Mouse (Mus musculus) hindbrain, embryonic 10.5 days (tissue): ENCODE results near the gene Arhgef25. TPM values are rescaled to one million over a fixed set of nuclear protein-coding genes. Genes with fewer than 3 reads are reported as not detected.

Experiments used
- DNase-seq: peaks from one replicate; pipeline ENCODE4 v3.0.0-alpha.2; 2017; ENCODE audit warnings: low spot score
- H3K27ac ChIP-seq: fragments of 300-500 bp; sonication (generic); 2 replicates; pipeline ENCODE4 v1.5.1; 2016; ENCODE audit warnings: mild to moderate bottlenecking, moderate library complexity
- H3K27me3 ChIP-seq: fragments of 300-500 bp; sonication (generic); 2 replicates; pipeline ENCODE4 v1.6.1; 2016; ENCODE audit warnings: mild to moderate bottlenecking; ENCODE audit not compliant: poor library complexity, insufficient read depth, severe bottlenecking
- H3K36me3 ChIP-seq: fragments of 300-500 bp; sonication (generic); 2 replicates; pipeline ENCODE4 v1.6.1; 2016; ENCODE audit warnings: mild to moderate bottlenecking, moderate library complexity
- H3K4me1 ChIP-seq: fragments of 300-500 bp; sonication (generic); replicated peaks from 2 replicates; pipeline ENCODE4 v1.6.1; 2016; ENCODE audit warnings: mild to moderate bottlenecking
- H3K4me3 ChIP-seq: fragments of 300-500 bp; sonication (generic); 2 replicates; pipeline ENCODE4 v1.5.1; 2016; ENCODE audit warnings: mild to moderate bottlenecking, moderate library complexity
- H3K9me3 ChIP-seq: fragments of 300-500 bp; sonication (generic); 2 replicates; pipeline ENCODE4 v1.6.1; 2016; ENCODE audit warnings: mild to moderate bottlenecking, moderate library complexity
- WGBS: fragments of 180-500 bp; shearing (Covaris S2); methylation state at CpG from one replicate; pipeline ENCODE4 v1.1.7; 2016; 5-methylcytosine and 5-hydroxymethylcytosine counted together
- polyA plus RNA-seq: library from polyadenylated mRNA; unstranded; fragments of >200 nt; fragmentation: Nextera tagmentation; extraction: Ambion mirVana; gene quantifications from 2 replicates; pipeline ENCODE4 v1.2.1, GENCODE M21; 2016

Arhgef25 gene
- polyA plus RNA-seq, 1 experiment from 2014 or later = 33.5 TPM

DNA sequence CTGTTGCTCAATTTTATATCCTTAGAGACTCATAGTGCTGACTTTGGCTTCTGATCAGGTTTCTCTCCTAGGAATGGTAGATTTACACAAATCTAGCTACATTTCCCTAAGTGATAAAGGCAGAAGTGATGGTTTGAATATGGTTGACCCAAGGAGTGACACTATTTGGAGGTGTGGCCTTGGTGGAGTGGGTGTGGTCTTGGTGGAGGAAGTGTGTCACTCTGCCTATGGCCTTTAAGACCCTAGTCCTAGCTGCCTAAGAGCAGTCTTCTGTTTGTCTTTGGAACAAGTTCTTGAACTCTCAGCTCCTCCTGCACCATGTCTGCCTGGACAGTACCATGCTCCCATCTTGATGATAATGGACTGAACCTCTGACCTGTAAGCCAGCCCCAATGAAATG lies 27.3 kb upstream of the Arhgef25 start:
- H3K4me3 ChIP-seq = no peak overlapping the region
- no peaks in the 10 kb centered on the region for H3K36me3 ChIP-seq
- no peak overlapping the region for H3K27ac ChIP-seq
- peaks cover 5% of the 10 kb centered on the region; the same call in 1 of the 2 replicates for H3K27me3 ChIP-seq
- no peak for DNase-seq
- H3K9me3 ChIP-seq = no peaks in the 10 kb centered on the region
- H3K4me1 ChIP-seq = no peaks in the 10 kb centered on the region

DNA sequence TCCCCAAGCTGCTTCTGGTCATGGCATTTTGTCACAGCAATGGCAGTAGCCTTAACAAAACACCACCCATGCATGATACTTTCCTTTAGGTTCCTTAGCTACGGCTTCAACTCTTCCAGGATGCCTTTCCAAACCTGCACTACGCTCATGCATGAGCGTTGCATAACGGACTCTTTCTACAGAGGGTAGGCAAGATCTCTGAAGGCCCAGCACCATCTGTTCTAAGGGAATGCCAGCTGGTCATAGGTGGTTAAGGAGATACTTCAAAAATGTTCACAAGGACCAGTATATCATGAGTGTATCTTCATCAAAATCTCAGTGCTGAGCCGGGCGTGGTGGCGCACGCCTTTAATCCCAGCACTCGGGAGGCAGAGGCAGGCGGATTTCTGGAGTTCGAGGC lies 26.6 kb upstream of the Arhgef25 start:
- 94% methylated on average over 11 of the region's 11 CpGs for WGBS

DNA sequence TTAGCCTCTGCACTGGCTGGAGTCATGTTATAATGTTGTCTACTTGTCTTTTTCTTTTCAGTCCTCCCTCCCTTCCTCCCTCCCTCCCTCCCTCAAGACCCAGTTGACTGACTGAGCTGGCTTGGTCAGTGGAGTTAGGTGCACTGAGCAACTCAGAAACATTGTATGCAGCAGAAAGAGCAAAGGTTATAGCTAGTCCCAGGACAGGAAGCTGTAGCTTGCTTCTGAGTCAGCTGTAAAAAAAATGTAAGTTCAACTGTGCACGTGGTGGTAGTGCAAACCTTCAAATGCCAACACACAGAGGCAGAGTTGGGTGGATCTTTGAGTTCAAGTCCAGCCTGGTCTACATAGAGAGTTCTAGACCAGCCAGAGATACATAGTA lies 24.5 kb upstream of the Arhgef25 start:
- no peak for DNase-seq
- Histone ChIP-seq H3K36me3 (no peaks in the 10 kb centered on the region), H3K4me3 (no peak overlapping the region), H3K27ac (no peak overlapping the region), H3K4me1 (peaks cover 18% of the 10 kb centered on the region), H3K9me3 (no peaks in the 10 kb centered on the region), H3K27me3 (peaks cover 5% of the 10 kb centered on the region; the same call in 1 of the 2 replicates)
- 77% methylated on average over 1 of the region's 1 CpGs for WGBS

More for the DNA sequence above, 26.6 kb upstream of the Arhgef25 start:
- Histone ChIP-seq H3K9me3 (no peaks in the 10 kb centered on the region), H3K36me3 (no peaks in the 10 kb centered on the region), H3K27ac (no peak overlapping the region), H3K27me3 (peaks cover 5% of the 10 kb centered on the region; the same call in 1 of the 2 replicates), H3K4me1 (no peaks in the 10 kb centered on the region), H3K4me3 (no peak overlapping the region)
- no peak for DNase-seq

DNA sequence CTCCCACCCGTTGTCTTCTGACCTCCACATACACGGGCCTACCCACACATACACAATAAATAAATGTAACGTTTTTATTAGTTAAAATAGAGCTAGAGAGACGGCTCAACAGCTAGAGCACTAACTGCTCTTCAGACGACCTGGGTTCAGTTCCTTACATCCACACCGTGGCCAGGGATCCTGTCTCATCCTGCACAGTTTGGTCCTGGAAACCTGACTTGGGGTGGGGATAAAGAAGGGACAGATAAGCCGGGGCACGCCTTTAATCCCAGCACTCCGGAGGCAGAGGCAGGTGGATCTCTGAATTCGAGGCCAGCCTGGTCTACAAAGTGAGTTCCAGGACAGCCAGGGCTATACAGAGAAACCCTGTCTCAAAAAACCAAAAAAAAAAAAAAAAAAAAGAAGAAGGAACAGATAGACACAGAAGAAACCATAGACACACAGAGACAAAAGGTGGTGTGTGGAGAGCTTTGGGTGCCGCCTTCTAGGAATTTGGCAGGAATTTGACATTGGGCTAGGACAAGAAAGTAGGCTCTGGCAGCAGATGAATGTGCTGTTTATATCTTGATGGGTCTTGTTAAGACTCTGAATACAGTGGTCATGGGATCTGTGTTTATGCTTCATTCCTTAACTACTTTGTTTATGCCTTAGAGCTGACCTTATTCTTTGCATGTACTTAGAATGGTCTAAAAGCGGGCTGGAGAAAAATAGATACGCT lies 24.0 kb upstream of the Arhgef25 start:
- DNase-seq = no peak
- no peaks in the 10 kb centered on the region for H3K9me3 ChIP-seq
- WGBS = 85% methylated on average over 13 of the region's 13 CpGs
- H3K27ac ChIP-seq = no peak overlapping the region
- H3K27me3 ChIP-seq = peaks cover 5% of the 10 kb centered on the region; the same call in 1 of the 2 replicates
- peaks cover 1% of the 10 kb centered on the region; the same call in 1 of the 2 replicates for H3K36me3 ChIP-seq
- H3K4me3 ChIP-seq = no peak overlapping the region
- peaks cover 20% of the 10 kb centered on the region for H3K4me1 ChIP-seq

DNA sequence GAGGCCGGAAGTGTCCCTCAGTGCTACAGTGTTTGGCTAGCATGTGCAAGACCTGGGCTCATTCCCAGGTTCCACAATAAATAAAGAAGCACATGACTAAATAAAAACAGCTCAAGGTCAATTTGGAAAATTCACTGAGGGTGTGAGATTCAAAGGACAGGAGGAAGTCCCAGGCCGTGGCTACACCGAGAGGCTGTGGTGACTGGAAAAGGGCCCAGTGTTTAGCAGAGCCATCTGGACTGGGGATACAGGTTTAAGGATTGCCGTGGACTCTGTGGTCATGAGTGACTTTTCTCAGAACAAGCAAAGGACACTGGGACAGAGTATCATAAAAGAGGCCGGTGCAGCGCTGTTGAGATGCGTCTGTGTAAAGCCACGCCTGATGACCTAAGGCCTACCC lies 23.4 kb upstream of the Arhgef25 start:
- Histone ChIP-seq H3K27ac (no peak overlapping the region), H3K27me3 (peaks cover 5% of the 10 kb centered on the region; the same call in 1 of the 2 replicates), H3K36me3 (peaks cover 7% of the 10 kb centered on the region), H3K4me1 (peaks cover 20% of the 10 kb centered on the region), H3K9me3 (no peaks in the 10 kb centered on the region), H3K4me3 (no peak overlapping the region; the same call in 1 of the 2 replicates)
- DNase-seq = no peak
- 92% methylated on average over 8 of the region's 8 CpGs for WGBS

DNA sequence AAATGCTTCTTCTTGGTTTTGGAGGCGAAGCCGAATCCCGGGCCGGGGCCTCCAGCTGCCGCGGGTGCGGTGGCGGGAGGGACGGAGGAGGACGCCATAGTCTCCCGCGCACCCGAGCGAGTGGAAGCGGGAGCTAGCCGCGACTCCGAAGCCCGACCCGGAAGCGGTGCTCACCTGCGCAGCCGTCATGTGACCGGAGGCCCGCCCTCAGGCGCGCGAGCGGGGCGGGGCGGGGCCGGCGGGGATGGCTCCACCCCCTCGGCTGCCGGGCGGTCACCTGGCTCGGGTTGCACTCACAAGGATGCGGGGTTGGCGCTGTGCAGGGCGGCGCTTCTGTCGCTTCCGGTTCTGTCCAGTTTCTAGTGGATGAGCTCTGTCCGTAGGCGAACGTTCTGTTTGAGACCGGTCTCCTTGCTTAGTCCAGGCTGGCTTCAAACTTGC lies 21.6 kb upstream of the Arhgef25 start, which contains the start of gene Pip4k2c:
Gene Pip4k2c, minus strand, starts transcription at position 172 of the 441 bp plus-strand sequence.
- Histone ChIP-seq H3K27me3 (peaks cover 5% of the 10 kb centered on the region; the same call in 1 of the 2 replicates), H3K27ac (peak within 1 kb of the TSS; percentile 87)
- under 1% methylated on average over 47 of the region's 47 CpGs for WGBS

DNA sequence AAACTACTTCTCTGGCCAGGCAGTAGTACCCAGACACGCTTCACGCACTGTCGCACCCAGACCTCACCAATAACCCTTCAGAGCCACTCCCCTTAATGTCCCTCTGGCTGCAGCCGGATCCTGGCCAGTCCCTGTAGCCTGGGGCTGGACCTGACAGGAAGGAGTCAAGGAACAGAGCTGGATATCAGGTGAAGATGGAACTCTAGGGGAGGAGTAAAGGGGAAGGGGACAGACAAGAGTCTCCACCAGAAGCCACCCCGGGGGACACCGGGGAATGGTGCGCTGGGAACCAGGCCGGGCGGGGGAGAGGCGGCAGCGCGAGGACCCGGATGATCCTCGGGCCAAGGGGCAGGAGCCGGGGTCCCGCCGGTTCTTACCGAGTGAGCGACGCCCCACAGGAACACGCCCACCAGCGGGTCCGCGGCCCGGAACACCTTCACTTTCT lies 21.1 kb upstream of the Arhgef25 start:
- peaks cover 20% of the 10 kb centered on the region for H3K4me1 ChIP-seq
- H3K36me3 ChIP-seq = peaks cover 30% of the 10 kb centered on the region
- no peak for DNase-seq
- H3K4me3 ChIP-seq = peak overlapping the region; percentile 76
- H3K27ac ChIP-seq = peak overlapping the region; percentile 87
- no peaks in the 10 kb centered on the region for H3K9me3 ChIP-seq
- under 1% methylated on average over 25 of the region's 25 CpGs for WGBS
- H3K27me3 ChIP-seq = peaks cover 5% of the 10 kb centered on the region; the same call in 1 of the 2 replicates

More for the DNA sequence above, 21.6 kb upstream of the Arhgef25 start, which contains the start of gene Pip4k2c:
- no peaks in the 10 kb centered on the region for H3K9me3 ChIP-seq
- H3K4me1 ChIP-seq = peaks cover 20% of the 10 kb centered on the region
- DNase-seq = peak; percentile 88
- peaks cover 25% of the 10 kb centered on the region for H3K36me3 ChIP-seq
- peak within 1 kb of the TSS; percentile 76 for H3K4me3 ChIP-seq

DNA sequence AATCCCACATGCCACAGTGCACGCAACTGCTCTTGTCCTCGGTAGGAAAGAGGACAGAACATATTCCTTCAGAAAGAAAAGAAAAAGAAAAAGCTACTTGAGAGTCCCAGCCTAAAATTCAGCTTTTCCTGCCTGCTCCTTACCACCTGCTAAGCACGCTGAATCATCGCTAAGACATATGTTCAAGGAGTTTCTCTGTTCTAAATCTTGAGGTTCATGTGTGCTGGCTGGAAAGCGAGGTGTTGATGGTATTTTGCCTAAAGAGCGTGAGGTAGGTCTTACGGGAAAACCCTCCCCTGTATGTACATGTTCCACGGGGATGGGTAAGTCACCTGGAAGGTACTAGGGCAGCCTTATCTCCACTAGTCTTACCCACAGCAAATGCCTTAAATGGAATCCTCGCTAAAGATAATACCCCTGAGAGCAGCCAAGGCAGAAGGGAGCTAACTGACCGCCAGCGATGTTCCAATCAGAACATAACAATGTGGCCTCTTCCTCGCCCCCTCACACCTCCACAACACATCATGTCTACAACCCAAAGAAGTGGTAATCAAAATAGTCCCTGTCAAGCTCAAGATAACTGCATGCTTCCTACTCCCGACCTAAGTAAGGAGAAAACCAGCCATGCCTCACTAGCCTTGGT lies 20.2 kb upstream of the Arhgef25 start:
- Histone ChIP-seq H3K9me3 (no peaks in the 10 kb centered on the region), H3K27ac (no peak overlapping the region), H3K27me3 (peaks cover 5% of the 10 kb centered on the region; the same call in 1 of the 2 replicates), H3K36me3 (peaks cover 39% of the 10 kb centered on the region), H3K4me3 (peak overlapping the region; percentile 76), H3K4me1 (peaks cover 20% of the 10 kb centered on the region)
- 89% methylated on average over 13 of the region's 13 CpGs for WGBS
- DNase-seq = no peak

DNA sequence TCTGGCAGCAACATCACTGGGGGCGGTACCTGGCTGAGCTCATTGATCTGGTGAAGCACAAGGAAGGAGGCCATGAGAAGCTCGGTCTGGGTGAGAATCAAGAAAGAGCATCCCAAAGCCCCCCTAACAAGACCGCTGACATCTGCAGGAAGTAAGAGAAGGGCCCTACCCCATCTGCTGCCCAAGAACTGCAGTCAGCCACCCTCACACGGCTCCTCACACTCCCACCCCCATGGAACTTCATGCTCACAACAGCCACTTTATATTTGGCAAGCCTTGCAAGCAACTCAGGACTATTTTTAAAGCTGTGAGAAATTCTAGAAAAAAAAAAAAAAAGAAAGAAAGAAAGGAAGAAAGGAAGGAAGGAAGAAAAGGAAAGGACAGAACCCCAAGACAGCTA lies 19.0 kb upstream of the Arhgef25 start:
- WGBS = 83% methylated on average over 4 of the region's 4 CpGs
- no peak overlapping the region for H3K27ac ChIP-seq

DNA sequence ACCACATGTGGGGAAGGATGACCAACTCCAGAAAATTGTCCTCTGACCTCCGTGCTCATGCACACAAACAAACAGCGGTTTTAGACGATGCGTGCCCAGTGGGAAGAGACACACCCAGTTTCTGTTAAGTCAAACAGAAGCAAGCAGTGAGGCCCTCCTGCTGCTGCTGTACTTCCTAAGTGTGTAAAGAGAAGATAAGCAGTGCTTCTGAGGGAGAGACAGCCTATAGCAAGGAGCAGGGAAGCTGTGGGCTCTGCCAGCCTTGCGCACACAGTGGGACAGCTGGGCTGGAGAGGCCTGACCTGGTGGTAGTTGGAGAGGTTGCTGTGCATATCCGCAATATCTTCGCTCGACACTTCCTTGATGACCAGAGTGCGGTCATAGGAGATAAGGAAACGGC lies 15.5 kb upstream of the Arhgef25 start:
- Histone ChIP-seq H3K4me3 (no peak overlapping the region), H3K9me3 (no peaks in the 10 kb centered on the region), H3K4me1 (peaks cover 12% of the 10 kb centered on the region), H3K27ac (no peak overlapping the region), H3K36me3 (peaks cover 80% of the 10 kb centered on the region), H3K27me3 (no peaks in the 10 kb centered on the region)
- no peak for DNase-seq
- 91% methylated on average over 10 of the region's 10 CpGs for WGBS

More for the DNA sequence above, 19.0 kb upstream of the Arhgef25 start:
- Histone ChIP-seq H3K9me3 (no peaks in the 10 kb centered on the region), H3K27me3 (peaks cover 5% of the 10 kb centered on the region; the same call in 1 of the 2 replicates), H3K4me1 (peaks cover 20% of the 10 kb centered on the region), H3K4me3 (no peak overlapping the region), H3K36me3 (peaks cover 49% of the 10 kb centered on the region)
- no peak for DNase-seq

DNA sequence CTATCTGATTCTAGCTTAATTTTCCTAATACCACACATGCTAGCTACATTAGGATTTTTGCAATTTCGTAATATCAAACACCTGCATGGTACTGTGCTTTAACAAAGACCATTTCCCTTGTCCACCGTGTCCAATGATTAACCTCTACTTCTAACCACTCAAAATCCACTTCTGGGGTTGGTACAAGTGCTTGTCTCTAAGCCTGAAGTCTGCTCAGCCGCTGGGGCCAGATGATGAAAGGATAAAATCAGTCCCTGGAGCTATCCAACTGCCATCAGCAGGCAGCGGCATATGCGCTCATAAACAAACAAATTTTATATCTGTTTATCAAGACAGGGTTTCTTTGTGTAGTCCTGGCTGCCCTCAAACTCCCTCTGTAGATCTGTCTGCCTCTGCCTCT lies 14.7 kb upstream of the Arhgef25 start:
- peak overlapping the region; percentile 10; the same call in 1 of the 2 replicates for H3K27ac ChIP-seq

DNA sequence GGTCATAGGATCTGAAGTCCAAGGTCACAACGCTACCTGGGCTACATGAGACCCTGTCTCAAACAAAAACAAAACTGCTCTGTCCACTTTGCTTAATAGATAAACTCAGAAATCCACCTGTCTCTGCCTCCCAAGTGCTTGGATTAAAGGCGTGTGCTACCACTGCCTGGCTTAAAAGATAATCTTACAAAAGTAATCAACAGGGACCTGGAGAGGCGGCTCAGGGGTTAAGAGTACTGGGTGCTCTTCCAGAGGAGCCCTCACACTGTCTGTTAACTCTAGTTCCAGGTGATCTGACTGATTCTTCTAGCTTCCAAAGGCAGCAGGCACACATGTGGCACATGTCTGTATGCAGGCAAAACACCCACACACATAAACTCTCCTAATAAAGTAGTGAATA lies 13.2 kb upstream of the Arhgef25 start:
- Histone ChIP-seq H3K36me3 (peaks cover 94% of the 10 kb centered on the region), H3K4me3 (no peak overlapping the region), H3K4me1 (peaks cover 5% of the 10 kb centered on the region; the same call in 1 of the 2 replicates), H3K27ac (no peak overlapping the region), H3K9me3 (no peaks in the 10 kb centered on the region), H3K27me3 (no peaks in the 10 kb centered on the region)
- DNase-seq = no peak
- WGBS = 92% methylated on average over 3 of the region's 3 CpGs

More for the DNA sequence above, 14.7 kb upstream of the Arhgef25 start:
- no peaks in the 10 kb centered on the region for H3K27me3 ChIP-seq
- 93% methylated on average over 5 of the region's 5 CpGs for WGBS
- H3K4me3 ChIP-seq = no peak overlapping the region
- H3K4me1 ChIP-seq = peaks cover 5% of the 10 kb centered on the region
- DNase-seq = no peak
- H3K36me3 ChIP-seq = peaks cover 88% of the 10 kb centered on the region
- no peaks in the 10 kb centered on the region for H3K9me3 ChIP-seq

DNA sequence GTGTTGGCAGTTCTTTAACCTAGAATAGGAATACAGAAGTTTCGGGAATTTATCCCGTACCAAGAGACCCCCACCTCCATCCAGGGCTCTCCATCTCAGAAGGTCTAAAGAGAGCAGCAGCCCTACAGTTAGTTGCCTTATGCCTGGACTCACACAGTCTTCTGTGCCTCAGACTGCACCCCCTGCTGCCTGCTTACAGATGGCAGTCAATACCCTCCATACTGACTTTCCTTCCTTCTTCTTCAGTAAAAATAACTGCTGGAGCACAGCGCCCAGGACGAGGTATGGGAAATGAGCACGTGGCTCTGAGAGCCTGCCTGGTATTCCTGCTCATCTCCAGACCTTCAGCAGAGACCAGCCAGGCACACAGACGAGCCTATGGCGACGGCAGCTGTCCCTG lies 10.4 kb upstream of the Arhgef25 start:
- 87% methylated on average over 8 of the region's 8 CpGs for WGBS
- Histone ChIP-seq H3K27ac (no peak overlapping the region), H3K27me3 (no peaks in the 10 kb centered on the region), H3K9me3 (no peaks in the 10 kb centered on the region), H3K4me1 (peaks cover 29% of the 10 kb centered on the region), H3K4me3 (no peak overlapping the region), H3K36me3 (peaks cover 77% of the 10 kb centered on the region)
- no peak for DNase-seq
